Comparison of ENCODE assay signal across 7 mouse cellular contexts in genomic region chr6:83927418-83927817, GRCm38 (mm10).
A peak's percentile ranks its signal among the peaks of the same experiment; 100 is the strongest.
DNase-seq lines count a peak whose midpoint lies in the region.

No protein-coding gene starts in this region.

- intact Hi-C loops in left cerebral cortex, postnatal 14 days (cut with DNase I), result no loop called here

- DNase-seq in spleen, postnatal 4 days (ENCODE audit: low spot score in 2 of 2), result peak; percentile 17 to 64
- DNase-seq in spleen, postnatal 14 days (ENCODE audit: low spot score in 2 of 2), result no peak
- DNase-seq in c-Kit-positive CD71-negative TER-119-negative erythroid progenitor cells, embryonic 14.5 days (ENCODE audit: low read depth), result peak; percentile 36
- DNase-seq in kidney, postnatal 36 days, result peak; percentile 51 to 82
- DNase-seq in thymus, postnatal 0 days (ENCODE audit: low spot score), result peak; percentile 34
- DNase-seq in left cerebral cortex, adult 18-20 months (ENCODE audit: low spot score in 2 of 2), result no peak
- DNase-seq in left cerebral cortex, postnatal 14 days (ENCODE audit: low spot score in 2 of 2), result no peak

Comparison
In these comparisons a context has a peak if more than half of its experiments do, and no peak if none do; other contexts are left out.
1. DNase-seq: peak in spleen, postnatal 4 days (2 of 2), c-Kit-positive CD71-negative TER-119-negative erythroid progenitor cells, embryonic 14.5 days (single experiment), kidney, postnatal 36 days (2 of 2) and thymus, postnatal 0 days (single experiment); none in spleen, postnatal 14 days (0 of 2), left cerebral cortex, adult 18-20 months (0 of 2) and left cerebral cortex, postnatal 14 days (0 of 2).